Mouse (Mus musculus): ENCODE measurements at regions not wholly inside any gene's neighbourhood (a gene's known extent, or its start where the extent isn't known, plus 50 kb on each side); places are given as distances from the start of the nearest gene placed in this dataset.

GRCm38 (mm10) chr15:86593404-86593803 is 379.1 kb downstream of the Tbc1d22a start:
- no peak overlapping the region for H3K4me3 ChIP-seq (ENCODE audit: low read depth, low read length)
- WGBS = 78% methylated on average over 6 of the region's 6 CpGs
- ATAC-seq (replicated peaks; ENCODE audit: low FRiP score) = no peak
- H3K9me3 ChIP-seq (ENCODE audit: control insufficient read depth, low read length) = no peaks in the 10 kb centered on the region
- H3K9ac ChIP-seq (ENCODE audit: low read length) = no peak overlapping the region
- H3K36me3 ChIP-seq (ENCODE audit: control insufficient read depth, insufficient read depth, low read length) = no peaks in the 10 kb centered on the region
- no peak for DNase-seq (ENCODE audit: low spot score)
- no peak overlapping the region for H3K4me2 ChIP-seq (ENCODE audit: low read depth, low read length, severe bottlenecking)
- H3K4me1 ChIP-seq (replicated peaks; ENCODE audit: control insufficient read depth, insufficient read depth, low read length) = no peaks in the 10 kb centered on the region
- no peak overlapping the region for H3K27ac ChIP-seq (ENCODE audit: low read depth, low read length)
- no peaks in the 10 kb centered on the region for H3K27me3 ChIP-seq (ENCODE audit: control insufficient read depth, insufficient read depth, low read length)

GRCm38 (mm10) chr15:86606411-86606810 is 392.2 kb downstream of the Tbc1d22a start:
- Histone ChIP-seq H3K4me1 (replicated peaks; ENCODE audit: control insufficient read depth, insufficient read depth, low read length) (peaks cover 6% of the 10 kb centered on the region), H3K9ac (ENCODE audit: low read length) (no peak overlapping the region), H3K27me3 (ENCODE audit: control insufficient read depth, insufficient read depth, low read length) (no peaks in the 10 kb centered on the region), H3K9me3 (ENCODE audit: control insufficient read depth, low read length) (no peaks in the 10 kb centered on the region), H3K27ac (ENCODE audit: low read depth, low read length) (no peak overlapping the region), H3K4me3 (ENCODE audit: low read depth, low read length) (no peak overlapping the region), H3K36me3 (ENCODE audit: control insufficient read depth, insufficient read depth, low read length) (no peaks in the 10 kb centered on the region), H3K4me2 (ENCODE audit: low read depth, low read length, severe bottlenecking) (no peak overlapping the region)
- ATAC-seq (replicated peaks; ENCODE audit: low FRiP score) = no peak
- DNase-seq (ENCODE audit: low spot score) = no peak

DNA sequence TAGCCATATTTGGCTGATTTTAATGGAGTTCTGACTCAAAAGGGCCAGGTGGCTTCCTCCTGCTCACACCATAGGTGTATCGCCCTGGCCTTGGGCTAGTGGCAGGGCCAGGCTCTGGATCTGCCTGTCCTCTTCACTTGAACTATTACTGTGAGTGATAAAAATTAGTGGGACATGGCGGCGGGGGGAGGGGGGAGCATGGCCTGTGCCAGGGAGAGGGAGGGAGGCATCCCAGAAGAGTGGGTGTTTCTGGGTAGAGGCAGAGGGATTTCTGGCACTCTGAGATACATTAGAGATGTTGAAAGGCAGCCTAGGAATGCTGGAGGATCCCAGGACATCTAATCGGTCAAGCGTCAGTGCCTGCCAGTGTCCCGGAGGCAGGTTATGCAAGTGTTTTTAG is 395.4 kb downstream of the Tbc1d22a start:
- H3K27ac ChIP-seq (ENCODE audit: low read depth, low read length) = no peak overlapping the region
- H3K4me3 ChIP-seq (ENCODE audit: low read depth, low read length) = no peak overlapping the region
- no peaks in the 10 kb centered on the region for H3K9me3 ChIP-seq (ENCODE audit: control insufficient read depth, low read length)
- H3K4me1 ChIP-seq (replicated peaks; ENCODE audit: control insufficient read depth, insufficient read depth, low read length) = peaks cover 6% of the 10 kb centered on the region
- 85% methylated on average over 6 of the region's 6 CpGs for WGBS
- H3K36me3 ChIP-seq (ENCODE audit: control insufficient read depth, insufficient read depth, low read length) = no peaks in the 10 kb centered on the region
- no peak for DNase-seq (ENCODE audit: low spot score)
- H3K9ac ChIP-seq (ENCODE audit: low read length) = no peak overlapping the region
- ATAC-seq (replicated peaks; ENCODE audit: low FRiP score) = no peak
- H3K27me3 ChIP-seq (ENCODE audit: control insufficient read depth, insufficient read depth, low read length) = no peaks in the 10 kb centered on the region
- H3K4me2 ChIP-seq (ENCODE audit: low read depth, low read length, severe bottlenecking) = no peak overlapping the region

GRCm38 (mm10) chr15:86631376-86631775 is 417.1 kb downstream of the Tbc1d22a start:
- WGBS = 90% methylated on average over 5 of the region's 5 CpGs
- H3K9me3 ChIP-seq (ENCODE audit: control insufficient read depth, low read length) = no peaks in the 10 kb centered on the region
- H3K27ac ChIP-seq (ENCODE audit: low read depth, low read length) = no peak overlapping the region

GRCm38 (mm10) chr15:86645244-86645643 is 431.0 kb downstream of the Tbc1d22a start:
- Histone ChIP-seq H3K27me3 (ENCODE audit: control insufficient read depth, insufficient read depth, low read length) (no peaks in the 10 kb centered on the region), H3K4me3 (ENCODE audit: low read depth, low read length) (no peak overlapping the region), H3K9me3 (ENCODE audit: control insufficient read depth, low read length) (no peaks in the 10 kb centered on the region), H3K4me1 (replicated peaks; ENCODE audit: control insufficient read depth, insufficient read depth, low read length) (no peaks in the 10 kb centered on the region), H3K4me2 (ENCODE audit: low read depth, low read length, severe bottlenecking) (no peak overlapping the region), H3K36me3 (ENCODE audit: control insufficient read depth, insufficient read depth, low read length) (no peaks in the 10 kb centered on the region), H3K27ac (ENCODE audit: low read depth, low read length) (no peak overlapping the region), H3K9ac (ENCODE audit: low read length) (no peak overlapping the region)
- DNase-seq (ENCODE audit: low spot score) (no peak), ATAC-seq (replicated peaks; ENCODE audit: low FRiP score) (no peak)
- 87% methylated on average over 9 of the region's 9 CpGs for WGBS

More at GRCm38 (mm10) chr15:86631376-86631775, 417.1 kb downstream of the Tbc1d22a start:
- Histone ChIP-seq H3K27me3 (ENCODE audit: control insufficient read depth, insufficient read depth, low read length) (no peaks in the 10 kb centered on the region), H3K4me3 (ENCODE audit: low read depth, low read length) (no peak overlapping the region), H3K4me1 (replicated peaks; ENCODE audit: control insufficient read depth, insufficient read depth, low read length) (no peaks in the 10 kb centered on the region), H3K36me3 (ENCODE audit: control insufficient read depth, insufficient read depth, low read length) (no peaks in the 10 kb centered on the region), H3K9ac (ENCODE audit: low read length) (no peak overlapping the region), H3K4me2 (ENCODE audit: low read depth, low read length, severe bottlenecking) (no peak overlapping the region)
- DNase-seq (ENCODE audit: low spot score) (no peak), ATAC-seq (replicated peaks; ENCODE audit: low FRiP score) (no peak)

DNA sequence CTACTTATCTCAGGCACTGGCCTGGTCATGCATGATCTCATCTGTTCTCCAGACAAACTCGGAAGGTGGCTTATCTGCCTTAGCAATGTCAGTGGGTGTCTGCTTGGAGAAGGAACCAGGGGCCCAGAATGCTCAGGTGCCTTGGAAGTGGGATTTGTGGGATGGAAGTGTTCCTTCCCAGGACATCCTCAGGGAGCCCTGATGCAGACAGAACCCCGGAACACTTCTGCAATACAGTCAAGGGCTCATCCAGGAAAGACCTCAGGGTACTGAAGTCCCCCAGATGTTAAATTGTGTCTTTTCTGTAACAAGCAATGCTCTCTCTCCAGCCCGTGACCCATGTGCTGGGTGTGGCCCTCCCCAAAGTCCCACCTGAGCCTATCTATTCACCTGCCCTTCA is 433.9 kb downstream of the Tbc1d22a start:
- Histone ChIP-seq H3K9ac (ENCODE audit: low read length) (no peak overlapping the region), H3K4me2 (ENCODE audit: low read depth, low read length, severe bottlenecking) (no peak overlapping the region), H3K36me3 (ENCODE audit: control insufficient read depth, insufficient read depth, low read length) (no peaks in the 10 kb centered on the region), H3K27ac (ENCODE audit: low read depth, low read length) (no peak overlapping the region), H3K27me3 (ENCODE audit: control insufficient read depth, insufficient read depth, low read length) (no peaks in the 10 kb centered on the region), H3K4me3 (ENCODE audit: low read depth, low read length) (no peak overlapping the region), H3K4me1 (replicated peaks; ENCODE audit: control insufficient read depth, insufficient read depth, low read length) (no peaks in the 10 kb centered on the region), H3K9me3 (ENCODE audit: control insufficient read depth, low read length) (no peaks in the 10 kb centered on the region)
- no peak for DNase-seq (ENCODE audit: low spot score)
- WGBS = 90% methylated on average over 3 of the region's 3 CpGs
- no peak for ATAC-seq (replicated peaks; ENCODE audit: low FRiP score)

DNA sequence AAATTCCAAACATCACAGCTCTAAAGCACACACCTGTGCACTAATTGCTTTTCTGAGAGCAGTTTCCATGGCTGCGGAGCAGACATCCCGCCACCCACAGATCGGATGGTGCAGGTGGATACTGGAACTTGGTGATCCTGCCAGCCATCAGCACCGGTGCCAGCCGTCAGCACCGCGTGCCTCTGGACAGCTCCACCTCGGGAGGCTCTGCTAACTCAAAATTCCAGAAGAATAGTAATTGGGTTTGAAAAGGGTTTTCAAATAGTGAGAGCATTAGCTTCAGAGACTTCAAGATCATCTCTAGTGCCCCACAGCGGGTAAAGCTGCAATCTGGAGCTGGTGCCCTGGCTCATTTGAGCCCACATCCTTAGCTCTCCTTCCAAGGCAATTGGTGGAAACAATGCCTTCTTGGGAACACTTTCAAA is 458.8 kb downstream of the Tbc1d22a start:
- Histone ChIP-seq H3K9me3 (ENCODE audit: control insufficient read depth, low read length) (no peaks in the 10 kb centered on the region), H3K9ac (ENCODE audit: low read length) (no peak overlapping the region), H3K27me3 (ENCODE audit: control insufficient read depth, insufficient read depth, low read length) (no peaks in the 10 kb centered on the region), H3K27ac (ENCODE audit: low read depth, low read length) (no peak overlapping the region), H3K4me2 (ENCODE audit: low read depth, low read length, severe bottlenecking) (no peak overlapping the region), H3K36me3 (ENCODE audit: control insufficient read depth, insufficient read depth, low read length) (no peaks in the 10 kb centered on the region), H3K4me3 (ENCODE audit: low read depth, low read length) (no peak overlapping the region), H3K4me1 (replicated peaks; ENCODE audit: control insufficient read depth, insufficient read depth, low read length) (no peaks in the 10 kb centered on the region; the same call in 1 of the 2 replicates)
- peak; percentile 75 for DNase-seq (ENCODE audit: low spot score)
- WGBS = 26% methylated on average over 9 of the region's 9 CpGs
- ATAC-seq (replicated peaks; ENCODE audit: low FRiP score) = peak; percentile 46; the same call in 1 of the 2 replicates

GRCm38 (mm10) chr15:86677016-86677415 is 462.8 kb downstream of the Tbc1d22a start:
- DNase-seq (ENCODE audit: low spot score) (no peak), ATAC-seq (replicated peaks; ENCODE audit: low FRiP score) (no peak)
- Histone ChIP-seq H3K36me3 (ENCODE audit: control insufficient read depth, insufficient read depth, low read length) (no peaks in the 10 kb centered on the region), H3K27me3 (ENCODE audit: control insufficient read depth, insufficient read depth, low read length) (no peaks in the 10 kb centered on the region), H3K9ac (ENCODE audit: low read length) (no peak overlapping the region), H3K4me3 (ENCODE audit: low read depth, low read length) (no peak overlapping the region), H3K4me1 (replicated peaks; ENCODE audit: control insufficient read depth, insufficient read depth, low read length) (no peaks in the 10 kb centered on the region; the same call in 1 of the 2 replicates), H3K27ac (ENCODE audit: low read depth, low read length) (no peak overlapping the region), H3K4me2 (ENCODE audit: low read depth, low read length, severe bottlenecking) (no peak overlapping the region), H3K9me3 (ENCODE audit: control insufficient read depth, low read length) (no peaks in the 10 kb centered on the region)
- 88% methylated on average over 7 of the region's 7 CpGs for WGBS

GRCm38 (mm10) chr15:86683081-86683480 is 468.8 kb downstream of the Tbc1d22a start:
- Histone ChIP-seq H3K9ac (ENCODE audit: low read length) (no peak overlapping the region), H3K9me3 (ENCODE audit: control insufficient read depth, low read length) (no peaks in the 10 kb centered on the region), H3K4me2 (ENCODE audit: low read depth, low read length, severe bottlenecking) (no peak overlapping the region), H3K36me3 (ENCODE audit: control insufficient read depth, insufficient read depth, low read length) (no peaks in the 10 kb centered on the region), H3K27me3 (ENCODE audit: control insufficient read depth, insufficient read depth, low read length) (no peaks in the 10 kb centered on the region), H3K4me3 (ENCODE audit: low read depth, low read length) (no peak overlapping the region), H3K4me1 (replicated peaks; ENCODE audit: control insufficient read depth, insufficient read depth, low read length) (no peaks in the 10 kb centered on the region), H3K27ac (ENCODE audit: low read depth, low read length) (no peak overlapping the region)
- ATAC-seq (replicated peaks; ENCODE audit: low FRiP score) (no peak), DNase-seq (ENCODE audit: low spot score) (no peak)
- WGBS = 91% methylated on average over 12 of the region's 12 CpGs
